Mouse (Mus musculus) naive thymus-derived CD4-positive, alpha-beta T cell, adult 2 months (primary cell): ENCODE measurements at regions not wholly inside any gene's neighbourhood (a gene's known extent, or its start where the extent isn't known, plus 50 kb on each side); places are given as distances from the start of the nearest gene placed in this dataset.

Source experiments
- DNase-seq: peaks from one replicate; pipeline ENCODE4 v3.0.0-alpha.2; 2011; ENCODE audit warnings: low read depth

DNA sequence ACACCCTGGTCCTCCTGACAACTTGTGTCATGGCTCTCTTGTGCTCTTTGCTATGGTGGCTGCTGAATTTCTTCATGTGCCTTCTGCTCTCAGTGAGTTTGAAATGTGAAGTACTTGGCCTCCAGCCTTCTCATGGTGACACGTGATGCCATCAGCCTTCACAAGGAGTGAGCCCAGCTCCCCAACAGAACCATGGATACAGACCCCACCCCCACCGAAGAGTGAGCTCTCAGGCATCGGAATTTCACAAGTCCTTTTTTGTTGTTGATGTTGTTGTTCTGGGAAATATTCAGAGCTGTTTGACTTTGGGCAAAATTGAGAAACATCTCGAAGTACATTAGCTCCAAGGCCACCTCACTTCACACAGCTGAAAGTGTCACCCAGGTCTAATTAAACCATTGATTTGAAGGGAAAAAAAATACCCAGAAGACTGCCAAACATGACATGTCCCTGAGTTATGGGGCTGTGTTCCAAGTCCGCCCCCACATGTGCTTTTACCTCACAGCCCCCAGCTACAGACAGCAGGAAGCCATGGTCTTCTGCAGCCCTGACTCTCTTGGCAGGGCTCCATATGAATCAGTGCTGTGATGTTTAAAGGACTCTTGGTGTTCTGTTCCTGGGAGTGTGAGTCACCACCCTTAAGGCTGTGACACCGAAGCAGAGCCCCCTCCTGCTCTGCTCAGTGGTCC lies 205.2 kb upstream of the A230072I06Rik start:
- no peak for DNase-seq

DNA sequence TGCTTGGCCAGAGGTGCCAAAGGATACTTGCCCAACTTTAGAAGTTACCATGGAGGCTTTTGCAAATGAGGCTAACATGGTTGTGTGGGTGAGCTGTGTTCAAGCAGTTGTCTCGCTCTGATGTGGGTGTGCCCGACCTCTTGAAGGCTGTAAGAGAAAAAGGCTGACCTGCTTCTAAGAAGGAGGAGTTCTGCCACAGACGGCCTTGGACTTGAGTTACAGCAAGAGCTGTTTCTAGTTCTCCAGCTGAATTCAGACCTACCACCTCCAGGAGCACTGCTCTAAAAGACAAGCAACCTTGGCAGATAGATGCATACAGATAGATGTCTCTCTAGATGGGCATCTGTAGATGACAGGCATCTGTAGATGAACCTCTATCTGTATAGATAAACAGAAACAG lies 202.7 kb upstream of the A230072I06Rik start:
- DNase-seq = no peak

DNA sequence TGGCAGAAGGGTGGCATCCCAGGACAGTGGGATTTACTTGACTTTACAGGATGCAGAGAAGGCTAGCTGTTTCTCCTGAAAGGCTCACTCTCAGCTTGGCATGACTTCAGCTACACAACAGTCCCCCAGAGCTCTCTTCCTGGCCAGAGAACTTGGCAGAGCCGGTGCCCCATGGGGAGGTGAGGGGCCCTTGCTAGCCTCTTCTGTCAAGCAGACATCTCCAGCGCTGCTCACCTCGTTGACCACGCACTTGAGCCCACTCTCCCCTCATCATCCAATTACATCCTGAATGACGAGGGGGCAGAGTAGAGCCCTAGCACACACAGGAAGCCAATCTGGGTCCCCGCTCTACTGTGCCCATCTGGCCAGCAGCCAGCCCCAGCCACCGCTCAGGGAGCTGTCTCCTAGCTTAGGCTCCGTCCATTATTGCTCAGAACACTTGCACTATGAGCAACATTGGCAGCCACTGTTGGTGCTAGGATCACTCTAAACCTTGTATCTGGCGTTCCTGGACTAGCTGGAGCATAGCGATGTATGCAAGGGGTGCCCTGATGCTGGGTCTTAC lies 201.7 kb upstream of the A230072I06Rik start:
- no peak for DNase-seq

DNA sequence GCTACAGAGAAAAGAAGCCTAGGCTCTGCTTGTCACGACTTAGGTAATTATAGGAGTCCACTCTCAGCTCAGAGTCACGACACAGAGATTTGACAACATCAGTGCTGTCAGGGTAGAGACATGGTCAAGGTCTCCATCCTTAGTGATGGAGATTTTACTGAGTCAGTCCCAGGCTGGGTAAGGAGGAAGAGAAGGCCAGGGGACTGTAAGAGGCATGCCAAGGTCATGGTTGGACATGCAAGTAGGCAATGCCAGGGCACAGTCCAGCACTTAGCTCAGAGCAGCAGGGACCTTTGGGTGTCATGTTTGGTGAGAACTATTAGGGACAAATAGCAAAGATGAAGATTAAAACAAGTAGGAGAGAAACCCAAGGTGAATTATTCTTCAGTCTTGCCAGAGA lies 200.7 kb upstream of the A230072I06Rik start:
- no peak for DNase-seq

DNA sequence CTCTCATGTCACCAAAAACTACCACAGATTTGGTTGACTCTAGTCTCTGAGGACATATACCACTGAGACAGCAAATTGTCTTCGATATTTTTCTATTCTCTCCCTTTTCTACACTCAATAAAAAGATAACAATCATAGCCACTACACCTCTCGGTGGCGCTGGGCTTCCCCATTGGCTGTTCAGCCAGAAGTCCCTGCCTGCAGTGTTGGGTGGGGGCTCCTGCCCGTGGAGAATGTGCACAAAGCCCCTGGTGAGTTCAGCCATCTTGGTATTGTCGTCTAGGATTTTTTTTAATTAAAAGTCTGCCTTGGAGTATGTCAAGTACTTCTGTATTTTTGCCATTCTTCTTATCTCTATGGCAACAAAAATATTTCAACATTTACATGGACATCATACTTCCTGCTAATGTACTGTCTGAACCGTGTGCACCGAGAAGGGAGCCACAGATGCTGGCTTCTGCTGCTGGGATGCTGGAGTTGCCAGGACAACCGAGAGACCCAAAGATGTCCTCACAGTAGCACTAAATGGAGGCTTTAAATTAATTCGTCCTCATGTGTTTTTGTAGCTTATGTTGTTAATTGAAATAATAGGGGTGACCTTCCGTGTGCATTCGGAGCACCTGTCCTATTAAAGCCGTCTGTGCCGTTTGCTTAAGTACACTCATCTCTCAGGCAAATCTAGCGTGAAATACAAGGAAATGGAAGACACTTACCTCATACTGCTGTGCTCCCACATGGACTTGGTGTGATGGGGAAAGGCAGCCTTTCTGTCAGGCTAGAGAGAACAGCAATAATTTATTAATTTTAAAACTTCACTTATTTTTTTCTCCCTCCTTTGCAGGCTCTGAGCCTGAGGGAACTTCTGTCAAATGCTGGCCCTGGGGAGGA lies 199.7 kb upstream of the A230072I06Rik start:
- DNase-seq = no peak

DNA sequence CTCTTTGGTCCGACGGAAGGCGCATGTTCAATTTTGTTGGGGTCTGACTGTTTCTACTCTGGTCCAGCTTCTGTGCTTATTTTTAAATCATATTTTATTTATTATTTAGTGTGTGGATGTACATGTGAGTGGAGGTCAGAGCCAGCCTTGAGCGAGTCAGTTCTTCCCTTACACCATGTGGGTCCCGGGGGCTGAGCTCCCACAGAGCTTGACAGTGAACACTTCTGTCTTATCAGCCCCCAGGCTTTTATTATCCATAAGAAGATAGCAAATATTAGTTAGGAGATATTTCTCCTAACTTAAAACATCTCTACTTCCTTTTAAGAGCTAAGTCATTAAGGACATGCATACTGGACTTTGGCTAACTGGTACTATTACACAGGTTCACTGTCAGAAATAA lies 197.1 kb upstream of the A230072I06Rik start:
- DNase-seq = no peak

DNA sequence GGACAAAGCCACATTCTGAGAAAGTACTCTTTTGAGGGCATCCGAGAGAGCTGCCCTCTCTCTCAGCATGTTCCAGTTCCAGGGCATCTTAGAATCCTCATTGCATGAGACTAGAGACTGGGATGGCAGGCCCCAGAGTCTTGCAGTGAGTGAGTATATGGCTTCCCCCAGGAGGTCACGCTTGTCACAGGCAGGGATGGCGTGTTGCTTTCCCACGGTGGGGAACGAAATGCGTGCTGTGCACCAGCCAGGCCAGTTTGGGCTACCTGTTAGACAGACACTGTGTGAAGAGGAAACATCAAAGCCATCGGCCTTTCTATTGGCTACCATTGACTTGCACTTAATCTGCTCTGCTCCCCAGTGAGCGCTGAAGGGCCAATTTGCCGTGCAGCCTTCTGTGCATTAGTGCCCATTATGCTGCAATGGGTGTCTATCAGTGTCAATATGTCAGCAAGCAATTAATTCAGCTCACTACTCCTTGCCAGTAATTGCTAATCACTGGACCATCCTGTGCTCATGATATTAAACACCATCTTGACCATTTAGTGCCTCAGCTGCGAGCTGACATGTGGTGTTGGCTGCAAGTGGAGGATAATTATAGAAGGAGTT lies 191.3 kb upstream of the A230072I06Rik start:
- DNase-seq = no peak

DNA sequence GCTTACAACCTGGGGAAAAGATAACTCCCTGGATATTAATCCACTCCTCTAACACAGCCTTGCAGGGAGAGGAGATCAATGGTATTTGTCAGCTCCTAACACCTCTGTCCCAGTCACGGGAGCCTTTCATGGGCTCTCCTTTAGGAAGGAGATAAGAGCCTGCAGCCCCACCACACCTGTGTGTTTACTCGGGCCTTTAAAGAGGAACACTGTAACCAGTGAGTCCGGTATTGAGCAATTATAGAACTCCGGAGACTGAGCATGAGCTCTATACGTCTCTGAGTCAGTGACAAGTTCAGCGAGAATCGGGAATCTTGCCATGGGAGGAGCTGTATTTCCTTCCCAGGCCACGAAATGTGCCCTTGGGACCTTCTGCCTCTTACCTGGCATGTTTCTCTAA lies 178.5 kb upstream of the A230072I06Rik start:
- no peak for DNase-seq

DNA sequence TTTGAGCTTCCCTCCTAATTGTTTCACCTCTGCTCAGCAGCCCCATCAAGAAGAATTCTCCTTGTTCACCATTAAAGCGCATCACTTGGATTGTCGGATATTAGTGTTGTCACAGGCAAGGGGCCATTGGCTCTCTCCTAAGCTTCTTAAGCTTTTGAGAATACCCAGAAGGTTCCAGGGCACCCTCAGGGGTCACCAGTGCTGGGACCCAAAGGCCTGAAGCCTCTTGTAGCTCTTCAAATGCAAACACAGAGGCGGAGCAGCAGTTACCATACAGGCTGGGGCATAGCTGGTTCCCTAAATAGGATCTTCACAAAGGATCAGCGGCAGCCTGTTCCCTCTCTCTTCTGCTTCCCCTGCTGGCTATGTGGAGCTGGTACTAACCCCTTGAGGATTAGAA lies 175.3 kb upstream of the A230072I06Rik start:
- no peak for DNase-seq

DNA sequence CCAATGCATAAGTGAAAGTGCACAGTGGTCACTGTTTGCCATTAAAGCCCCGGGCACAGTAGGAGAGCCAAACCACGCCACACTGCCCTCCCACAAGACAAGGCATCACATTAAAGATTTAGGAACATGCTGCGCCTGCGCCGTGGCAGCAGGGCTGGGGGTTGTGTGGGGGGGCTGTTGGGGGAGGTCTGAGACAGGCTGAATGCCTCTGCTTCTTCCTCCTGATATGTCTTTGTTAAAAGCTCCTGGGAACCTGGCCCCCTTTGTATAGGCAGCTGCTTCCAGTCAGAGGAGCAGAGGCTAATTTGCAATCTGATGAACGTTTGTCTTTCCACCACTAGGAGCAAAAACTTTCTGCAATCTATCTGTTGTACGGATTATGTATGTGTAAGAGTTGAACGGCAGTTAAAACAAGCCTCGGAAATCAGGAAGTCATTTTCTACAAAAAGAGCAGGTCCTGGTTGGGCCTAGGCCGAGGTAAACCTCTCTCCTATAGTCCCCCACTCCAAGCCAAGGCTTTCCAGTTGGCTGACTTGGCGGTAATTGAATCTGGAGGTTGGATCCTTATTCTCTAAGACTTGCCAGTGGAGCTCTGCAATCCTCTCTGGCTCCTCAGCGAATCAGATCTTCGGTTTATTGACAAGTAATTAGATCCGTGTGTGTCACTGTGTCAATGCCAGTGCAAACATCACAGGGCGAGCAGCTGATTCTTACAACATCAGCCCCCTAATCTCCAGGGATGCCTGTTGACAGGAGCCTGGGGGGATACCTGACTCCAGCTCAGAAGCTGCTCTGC lies 173.3 kb upstream of the A230072I06Rik start:
- DNase-seq = no peak

DNA sequence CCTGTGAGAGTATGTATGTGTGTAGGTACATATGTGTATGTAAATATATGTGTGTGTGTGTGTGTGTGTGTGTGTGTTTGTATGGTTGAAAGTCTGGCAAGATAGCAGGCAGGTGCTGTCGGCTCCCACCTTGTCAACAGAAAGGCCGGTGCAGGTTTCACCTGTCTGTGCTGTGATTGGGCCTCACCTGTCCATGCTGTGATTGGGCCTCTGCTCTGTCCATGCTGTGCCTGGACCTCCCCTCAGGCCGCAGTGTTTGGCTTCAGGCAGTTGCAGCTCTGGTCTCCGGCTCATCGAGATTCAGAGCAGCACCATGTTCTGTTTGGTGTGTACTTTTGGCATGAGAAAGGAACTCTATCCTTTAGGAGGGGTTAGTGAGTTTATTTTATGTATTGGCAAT lies 170.0 kb upstream of the A230072I06Rik start:
- DNase-seq = no peak

DNA sequence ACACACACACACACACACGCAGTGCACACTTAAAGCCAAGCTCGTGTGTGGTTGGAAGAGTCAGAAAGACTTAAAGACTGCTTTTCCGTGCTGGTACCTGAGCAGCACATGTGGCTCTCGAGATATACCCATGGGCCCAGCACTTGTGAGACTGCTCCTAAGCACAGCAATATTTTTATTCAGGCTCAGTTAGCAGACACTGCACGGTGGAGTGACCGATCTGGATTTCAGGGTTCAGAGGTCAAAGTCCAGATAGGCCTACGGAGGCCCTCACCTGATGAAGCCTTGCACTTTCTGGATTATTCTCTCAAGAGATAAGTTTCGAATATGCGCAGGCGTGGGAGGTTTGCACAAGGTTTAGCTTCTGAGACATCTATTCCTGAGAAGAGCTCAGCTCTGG lies 167.0 kb upstream of the A230072I06Rik start:
- DNase-seq = no peak

DNA sequence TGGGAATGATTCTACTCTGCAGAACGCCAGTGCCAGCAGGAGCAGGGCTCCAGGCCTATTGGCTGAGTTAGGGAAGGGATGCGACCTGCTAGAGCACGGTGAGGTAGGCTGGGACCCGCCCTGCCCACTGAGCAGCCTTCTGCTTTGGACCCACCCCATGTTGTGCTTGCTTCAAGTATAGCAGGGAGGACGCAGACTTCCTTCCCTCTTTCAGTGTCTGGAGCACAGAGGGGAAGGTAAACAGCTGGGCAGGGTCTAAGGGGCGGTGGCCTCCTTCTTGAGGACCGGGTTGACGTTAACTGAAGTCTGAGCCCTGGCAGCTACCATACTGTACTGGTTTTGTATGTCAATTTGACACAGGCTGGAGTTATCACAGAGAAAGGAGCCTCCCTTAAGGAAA lies 165.6 kb upstream of the A230072I06Rik start:
- no peak for DNase-seq

DNA sequence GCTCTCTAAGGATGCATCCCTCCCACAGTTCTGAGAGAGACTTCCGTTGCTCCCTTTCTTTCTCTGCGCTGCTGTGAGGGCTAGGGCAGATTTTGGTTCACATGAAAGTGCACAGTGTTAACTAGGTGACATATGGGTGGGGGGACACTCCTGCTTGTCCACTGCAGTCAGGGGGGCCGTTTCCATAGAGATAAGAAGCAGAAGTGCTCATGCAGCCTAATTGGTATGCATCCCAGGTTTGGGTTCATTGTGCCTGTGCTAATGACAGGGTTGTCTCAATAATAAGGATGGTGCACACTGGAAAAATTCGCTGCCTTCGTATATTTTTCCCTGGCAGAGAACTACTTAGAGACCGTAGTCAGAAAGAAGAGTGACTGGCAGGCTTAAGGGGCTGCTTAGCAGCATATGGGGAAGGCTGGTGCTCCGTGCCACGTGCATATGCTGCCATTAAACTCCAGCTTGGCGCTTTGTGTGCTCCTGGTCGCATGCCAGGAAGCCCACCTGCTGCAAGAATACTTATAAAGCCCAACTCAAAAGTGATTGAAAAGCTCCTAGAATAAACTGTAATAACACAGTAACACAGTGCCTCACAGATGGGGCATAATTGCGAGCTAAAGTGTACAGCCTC lies 152.1 kb upstream of the A230072I06Rik start:
- no peak for DNase-seq

DNA sequence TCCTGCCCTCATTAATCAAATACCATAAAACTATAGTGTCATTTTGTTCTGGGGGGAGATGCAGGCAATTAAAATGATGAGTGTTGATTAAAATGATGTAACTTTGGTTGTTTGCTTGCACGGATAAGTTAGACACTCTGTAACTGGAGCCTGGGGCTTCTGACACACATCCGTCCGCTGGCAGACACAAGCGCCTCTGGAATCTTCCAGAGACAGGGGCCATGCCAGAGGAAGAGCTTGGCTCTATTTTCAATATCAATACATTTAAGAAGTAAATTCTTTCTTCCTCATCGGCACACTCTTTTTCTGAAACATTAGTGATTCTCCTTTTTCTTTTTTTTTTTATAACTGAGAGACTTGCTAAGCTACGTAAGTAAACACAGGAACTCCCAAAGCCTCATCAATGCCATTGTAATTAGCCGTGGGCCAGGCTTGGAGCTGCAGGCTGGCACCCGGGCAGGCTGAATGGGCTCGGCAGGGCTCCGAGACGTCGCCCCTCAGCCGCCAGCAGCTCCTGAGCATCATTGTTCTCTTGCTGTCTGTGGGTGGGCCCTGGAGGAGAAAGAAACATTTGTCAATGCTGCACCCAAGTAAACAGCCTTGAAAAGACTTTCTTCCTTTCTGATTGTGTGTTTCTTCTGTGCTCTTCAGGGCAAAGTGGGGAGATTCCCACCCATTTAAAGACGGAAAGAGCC lies 151.4 kb upstream of the A230072I06Rik start:
- no peak for DNase-seq

DNA sequence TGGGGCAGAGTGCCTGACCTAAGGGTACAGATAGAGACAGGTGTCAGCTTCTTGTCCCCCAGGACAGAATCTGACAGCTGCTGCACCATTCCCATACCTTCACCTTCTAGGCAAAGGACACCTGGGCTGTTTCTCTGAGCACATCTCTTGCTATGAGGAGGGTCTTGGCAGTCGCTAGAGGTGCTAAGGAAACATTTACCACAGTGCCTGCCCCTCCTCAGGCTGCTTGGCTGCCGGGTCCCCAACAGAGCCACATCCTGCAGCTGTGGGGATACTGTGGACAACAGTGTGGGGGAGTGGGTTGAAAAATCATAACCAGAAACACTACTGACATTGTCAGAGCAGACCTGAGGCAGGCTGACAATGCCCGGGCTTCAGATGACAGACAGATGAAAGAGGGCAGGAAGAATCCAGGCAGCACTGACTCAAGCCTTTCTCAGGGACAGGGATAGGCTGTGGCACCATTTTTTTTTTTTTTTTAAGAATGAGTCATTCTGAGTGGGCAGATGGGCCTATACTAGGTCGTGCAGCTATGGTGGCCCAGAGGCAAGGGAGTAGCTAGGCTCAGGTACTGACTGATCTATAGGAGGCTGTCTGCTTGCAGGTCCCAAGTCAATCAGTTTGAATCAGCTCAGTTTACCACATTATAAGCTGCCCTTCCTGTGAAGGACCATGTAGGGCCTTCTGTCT lies 150.7 kb upstream of the A230072I06Rik start:
- no peak for DNase-seq

DNA sequence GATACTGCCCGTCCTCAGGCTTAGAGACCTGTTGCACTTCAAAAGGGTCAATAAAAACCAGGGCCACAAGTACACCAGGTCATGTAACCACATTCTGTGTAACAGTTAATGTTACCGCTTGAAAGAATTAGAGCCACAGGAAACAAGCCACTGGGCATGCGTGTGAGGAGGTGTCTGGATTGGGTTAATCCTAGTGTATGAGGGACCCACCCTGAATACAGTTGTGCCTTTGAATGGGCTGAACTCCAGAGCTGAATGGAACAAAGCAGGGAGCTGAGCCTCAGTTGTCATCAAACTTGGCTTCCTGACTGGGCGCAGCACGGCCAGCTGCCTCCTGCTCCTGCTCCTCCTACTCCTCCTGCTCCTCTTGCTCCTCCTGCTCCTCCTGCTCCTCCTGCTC lies 148.0 kb upstream of the A230072I06Rik start:
- DNase-seq = peak; percentile 19

DNA sequence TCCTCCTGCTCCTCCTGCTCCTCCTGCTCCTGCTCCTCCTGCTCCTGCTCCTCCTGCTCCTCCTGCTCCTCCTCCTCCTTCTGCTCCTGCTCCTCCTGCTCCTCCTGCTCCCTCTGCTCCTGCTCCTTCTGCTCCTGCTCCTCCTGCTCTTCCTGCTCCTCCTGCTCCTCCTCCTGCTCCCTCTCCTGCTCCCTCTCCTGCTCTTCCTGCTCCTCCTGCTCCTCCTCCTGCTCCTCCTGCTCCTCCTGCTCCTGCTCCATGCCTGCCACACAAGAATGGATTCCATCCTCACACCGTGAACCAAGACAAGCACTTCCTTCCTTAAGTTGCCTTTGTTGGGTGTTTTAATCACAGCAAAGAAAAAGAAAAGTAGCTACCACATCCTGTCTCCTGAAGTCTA lies 144.4 kb upstream of the A230072I06Rik start:
- DNase-seq = no peak

DNA sequence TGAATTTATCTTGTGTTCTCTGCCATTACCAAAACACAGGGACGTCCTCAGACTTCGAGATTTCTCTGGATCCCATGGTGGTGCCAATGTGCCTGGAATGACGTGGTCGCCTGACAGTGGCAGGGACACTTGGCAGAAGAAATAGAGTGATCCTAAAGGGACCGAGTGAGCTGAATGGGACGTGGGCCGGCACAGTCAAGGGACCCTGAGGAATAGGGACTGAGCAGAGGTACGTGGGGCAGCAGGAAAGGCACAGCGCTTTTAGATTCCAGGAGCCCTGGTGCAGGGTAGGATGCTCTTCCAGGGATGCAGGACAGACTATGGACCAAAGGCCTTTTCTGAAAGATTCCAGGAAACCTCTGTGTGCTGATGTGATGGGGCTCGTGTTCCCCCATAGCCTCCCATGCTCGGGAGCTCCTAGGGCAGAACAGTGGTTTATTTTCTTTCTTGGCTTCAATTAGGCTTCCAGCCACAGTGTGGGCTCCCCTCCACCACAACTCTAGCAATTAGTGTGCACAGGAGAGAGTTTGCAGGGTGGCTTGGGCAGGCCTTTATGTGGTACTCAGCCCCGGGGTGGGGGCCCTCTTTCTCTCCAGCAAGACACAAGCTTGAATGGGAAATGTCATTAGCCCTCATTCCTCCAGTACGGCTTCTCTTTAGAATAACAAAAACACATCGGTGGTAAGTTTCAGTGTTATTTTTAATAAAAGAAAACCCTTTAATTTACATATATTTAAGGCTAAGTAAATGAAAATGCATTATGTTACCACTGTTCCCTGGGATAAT lies 143.0 kb upstream of the A230072I06Rik start:
- no peak for DNase-seq

DNA sequence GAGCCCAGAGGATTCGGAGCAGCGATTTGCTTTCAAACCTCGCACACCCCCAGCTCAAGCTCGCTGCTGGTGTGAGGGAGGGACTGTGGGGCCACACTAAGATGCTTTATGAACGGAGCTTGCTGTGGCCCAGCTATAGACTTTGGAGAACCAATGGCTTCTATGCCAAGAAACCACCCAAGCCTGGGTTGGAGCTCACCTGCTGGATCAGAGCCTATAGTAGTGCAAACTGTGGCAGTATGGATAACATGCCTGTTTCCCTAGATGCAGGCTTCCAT lies 142.5 kb upstream of the A230072I06Rik start:
- no peak for DNase-seq
